Mouse (Mus musculus) thymus, postnatal 0 days (tissue): ENCODE measurements around the gene Npas1. TPM values are rescaled to one million over a fixed set of nuclear protein-coding genes. Genes with fewer than 3 reads are reported as not detected.

Experiments
- DNase-seq: peaks from one replicate; pipeline ENCODE4 v3.0.0-alpha.2; 2015; ENCODE audit warnings: low spot score
- polyA plus RNA-seq: library from polyadenylated mRNA; unstranded; fragments of >200 nt; fragmentation: Nextera tagmentation; extraction: Ambion mirVana; gene quantifications from 2 replicates; pipeline ENCODE4 v1.2.1, GENCODE M21; 2015

The Npas1 gene
- polyA plus RNA-seq, 1 experiment from 2014 or later, result 0.52 TPM

DNA sequence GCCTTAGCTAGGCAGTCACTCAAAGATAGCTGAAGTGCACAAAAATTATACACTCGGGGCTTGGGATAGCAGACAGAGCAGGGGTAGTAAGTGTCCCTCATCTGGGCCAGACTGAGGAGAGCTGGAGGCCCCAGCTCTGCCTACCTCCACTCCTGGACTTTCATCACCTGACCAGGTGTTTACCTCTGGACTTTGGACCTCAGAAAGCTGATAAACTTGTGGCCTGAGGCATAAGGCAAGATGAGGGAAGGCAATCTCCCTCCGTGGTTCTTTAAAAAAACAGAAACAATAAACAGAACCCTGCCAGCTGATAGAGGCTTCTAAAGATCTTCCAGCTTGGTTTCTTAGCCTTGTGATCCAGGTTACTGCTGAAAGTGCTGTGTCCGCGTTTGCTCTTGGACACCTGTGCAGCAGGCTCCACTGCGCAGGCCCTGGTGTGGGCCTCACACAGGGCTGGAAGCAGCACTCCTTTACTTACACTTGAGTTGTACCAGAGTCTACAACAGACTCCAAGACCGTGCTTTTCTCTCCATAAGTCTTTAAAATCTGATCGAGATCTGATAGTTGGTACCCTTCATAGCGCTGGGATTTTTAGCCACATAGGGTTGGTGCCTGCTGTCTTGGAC lies 56.9 kb downstream of the Npas1 start:
- no peak for DNase-seq

GRCm38 (mm10) chr7:16418713-16419112 lies 58.8 kb downstream of the Npas1 start:
- no peak for DNase-seq

DNA sequence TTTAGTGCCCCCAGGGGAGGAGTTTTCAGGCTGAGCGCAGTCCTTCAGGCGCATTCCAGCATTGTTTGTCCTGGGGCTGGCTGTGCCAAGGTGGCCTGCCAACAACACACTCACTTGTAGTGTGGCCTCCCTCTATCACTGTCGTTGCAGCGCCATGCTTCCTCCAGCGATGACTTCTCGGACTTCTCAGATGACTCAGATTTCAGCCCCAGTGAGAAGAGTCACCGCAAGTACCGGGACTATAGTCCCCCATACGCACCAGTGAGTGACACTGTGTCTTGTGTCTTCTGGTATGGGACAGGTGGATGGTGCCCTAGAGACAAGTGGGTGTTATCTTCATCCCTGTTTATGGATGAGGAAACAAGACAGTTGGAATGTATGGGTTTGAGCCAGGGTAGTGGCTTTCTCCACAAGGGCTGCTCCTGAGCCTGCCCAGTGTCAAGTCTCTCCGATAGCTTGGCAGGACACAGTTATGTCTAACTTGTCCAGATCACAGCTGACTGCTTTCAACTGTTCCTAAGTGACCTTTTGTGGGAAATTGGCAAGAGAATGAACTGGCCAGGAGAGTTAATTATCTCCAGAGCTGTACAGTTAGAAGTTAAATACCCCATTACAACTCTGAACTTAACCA lies 60.3 kb downstream of the Npas1 start:
- DNase-seq, result no peak

DNA sequence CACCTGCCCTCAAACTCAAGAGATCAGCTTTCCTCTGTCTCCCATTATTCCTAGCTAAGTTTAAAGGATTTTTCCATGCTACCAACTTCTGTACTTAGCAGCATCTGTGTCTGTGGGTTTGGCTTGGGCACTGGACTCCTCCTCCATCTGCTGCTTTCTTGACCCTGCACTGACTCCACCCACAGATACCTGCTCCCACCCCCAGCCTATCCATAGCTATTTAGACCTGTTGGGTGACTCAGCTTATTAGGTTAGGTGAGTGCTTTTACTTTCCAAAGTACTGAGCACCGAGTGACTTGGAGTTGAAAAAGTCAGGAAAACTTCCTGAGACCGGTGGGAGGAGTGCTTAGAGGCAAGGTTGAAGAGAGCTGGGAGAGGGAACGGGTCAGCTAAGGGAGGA lies 62.1 kb downstream of the Npas1 start:
- no peak for DNase-seq

DNA sequence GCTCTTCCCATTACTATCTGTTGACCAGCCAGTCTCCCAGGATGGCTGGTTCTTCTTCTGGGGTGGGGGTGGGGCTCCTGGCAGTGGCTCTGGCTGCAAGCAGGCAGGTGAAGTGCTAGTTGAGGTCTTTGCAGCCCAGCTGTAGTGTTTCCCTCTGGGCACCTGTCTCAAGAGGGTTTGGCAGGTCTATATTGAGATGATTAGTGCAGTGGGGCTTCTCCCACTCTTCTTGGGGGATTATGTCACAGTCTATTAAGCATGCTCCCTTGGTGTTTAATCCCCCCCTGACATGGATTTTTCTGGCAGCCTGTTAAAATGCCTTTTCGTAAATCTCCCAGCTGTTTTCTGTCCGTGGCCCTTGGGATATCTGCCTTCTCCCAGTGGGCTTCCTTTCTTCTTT lies 64.6 kb downstream of the Npas1 start:
- DNase-seq, result no peak

- DNase-seq, result no peak
Measured at GRCm38 (mm10) chr7:16412220-16412896, 65.2 kb downstream of the Npas1 start.

DNA sequence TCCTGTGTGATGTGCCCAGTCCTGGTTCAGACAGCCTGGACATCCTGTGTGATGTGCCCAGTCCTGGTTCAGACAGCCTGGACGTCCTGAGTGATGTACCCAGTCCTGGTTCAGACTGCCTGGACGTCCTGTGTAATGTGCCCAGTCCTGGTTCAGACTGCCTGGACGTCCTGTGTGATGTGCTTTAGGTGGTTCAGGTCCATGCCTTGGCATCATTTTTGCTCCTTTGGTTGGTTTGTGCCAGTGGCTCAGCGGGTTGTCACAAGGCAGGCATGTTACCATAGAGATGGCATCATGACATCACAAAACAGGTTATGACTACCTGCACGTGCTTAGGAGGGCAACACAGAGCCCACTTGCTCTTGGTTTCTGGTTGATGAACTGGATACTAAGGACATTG lies 66.4 kb downstream of the Npas1 start:
- DNase-seq, result no peak

- DNase-seq, result no peak
Measured at GRCm38 (mm10) chr7:16406978-16407377, 70.5 kb downstream of the Npas1 start.

Other genes with a start within 250 kb of the Npas1 start
- 0.04 and 0.14 TPM in 2 replicates for gene C5ar2, start 233.6 kb downstream of the Npas1 start, polyA plus RNA-seq
- gene C5ar1, start 218.2 kb downstream of the Npas1 start, polyA plus RNA-seq, result 1.1 and 1.2 TPM in 2 replicates
- 6.2 and 7.6 TPM in 2 replicates for gene Inafm1, start 204.1 kb downstream of the Npas1 start, polyA plus RNA-seq
- gene Ccdc9, start 190.9 kb downstream of the Npas1 start, polyA plus RNA-seq, result 15.9 and 21.9 TPM in 2 replicates
- 8.0 and 9.2 TPM in 2 replicates for gene Bbc3, start 169.3 kb downstream of the Npas1 start, polyA plus RNA-seq
- gene Sae1, start 89.9 kb downstream of the Npas1 start, polyA plus RNA-seq, result 246 and 259 TPM in 2 replicates
- gene Zc3h4, start 76.8 kb downstream of the Npas1 start, polyA plus RNA-seq, result 12.2 and 15.9 TPM in 2 replicates
- gene Tmem160, start 24.9 kb downstream of the Npas1 start, polyA plus RNA-seq, result 148 and 149 TPM in 2 replicates
- 3.8 and 4.0 TPM in 2 replicates for gene Arhgap35, start 137.3 kb upstream of the Npas1 start, polyA plus RNA-seq
- 0.86 and 1.3 TPM in 2 replicates for gene Ceacam15, start 198.0 kb upstream of the Npas1 start, polyA plus RNA-seq
- gene Ceacam9, start 244.2 kb upstream of the Npas1 start, polyA plus RNA-seq, result 0.23 and 0.44 TPM in 2 replicates